Mouse (Mus musculus) hindbrain, embryonic 16.5 days (tissue): ENCODE results near the gene Erg. TPM values are rescaled to one million over a fixed set of nuclear protein-coding genes. Genes with fewer than 3 reads are reported as not detected.

Experiments
- ATAC-seq: fragments of 200-750 bp; cut with Nextera tagmentation; 2 replicates; pipeline ENCODE4 v1.8.0; 2017; ENCODE audit warnings: moderate TSS enrichment, moderate library complexity
- H3K27ac ChIP-seq: fragments of 300-500 bp; sonication (generic); 2 replicates; pipeline ENCODE4 v1.5.1; 2014; ENCODE audit warnings: low read depth, mild to moderate bottlenecking, control low read depth, low read length, moderate library complexity
- H3K27me3 ChIP-seq: fragments of 300-500 bp; sonication (generic); replicated peaks from 2 replicates; pipeline ENCODE4 v1.6.1; 2014; ENCODE audit warnings: low read length; ENCODE audit not compliant: control insufficient read depth, insufficient read depth
- H3K36me3 ChIP-seq: fragments of 300-500 bp; sonication (generic); 2 replicates; pipeline ENCODE4 v1.6.1; 2014; ENCODE audit warnings: mild to moderate bottlenecking, low read length, moderate library complexity, mixed read lengths; ENCODE audit not compliant: control insufficient read depth, insufficient read depth
- H3K4me1 ChIP-seq: fragments of 300-500 bp; sonication (generic); 2 replicates; pipeline ENCODE4 v1.6.1; 2014; ENCODE audit warnings: low read depth, low read length; ENCODE audit not compliant: control insufficient read depth, insufficient read depth
- H3K4me2 ChIP-seq: fragments of 300-500 bp; sonication (generic); 2 replicates; pipeline ENCODE4 v1.6.1; 2014; ENCODE audit warnings: mild to moderate bottlenecking, low read length, control low read depth, moderate library complexity
- H3K4me3 ChIP-seq: fragments of 300-500 bp; sonication (generic); 2 replicates; pipeline ENCODE4 v1.5.1; 2014; ENCODE audit warnings: mild to moderate bottlenecking, low read length, control low read depth, moderate library complexity
- H3K9ac ChIP-seq: fragments of 300-500 bp; sonication (generic); 2 replicates; pipeline ENCODE4 v1.6.1; 2014; ENCODE audit warnings: low read depth, mild to moderate bottlenecking, control low read depth, low read length, moderate library complexity
- H3K9me3 ChIP-seq: fragments of 300-500 bp; sonication (generic); 2 replicates; pipeline ENCODE4 v1.6.1; 2014; ENCODE audit warnings: mild to moderate bottlenecking, low read length, moderate library complexity; ENCODE audit not compliant: control insufficient read depth
- WGBS: fragments of 180-500 bp; shearing (Covaris S2); extraction: QIAGEN DNeasy Blood & Tissue Kit; methylation state at CpG from one replicate; pipeline ENCODE4 v1.1.7; 2014; 5-methylcytosine and 5-hydroxymethylcytosine counted together
- polyA plus RNA-seq: library from polyadenylated mRNA; unstranded; fragments of >200 nt; fragmentation: Nextera tagmentation; extraction: Ambion mirVana; gene quantifications from 2 replicates; pipeline ENCODE4 v1.2.1, GENCODE M21; 2015

Erg gene
- polyA plus RNA-seq, 1 experiment from 2014 or later = 1.8 TPM

DNA sequence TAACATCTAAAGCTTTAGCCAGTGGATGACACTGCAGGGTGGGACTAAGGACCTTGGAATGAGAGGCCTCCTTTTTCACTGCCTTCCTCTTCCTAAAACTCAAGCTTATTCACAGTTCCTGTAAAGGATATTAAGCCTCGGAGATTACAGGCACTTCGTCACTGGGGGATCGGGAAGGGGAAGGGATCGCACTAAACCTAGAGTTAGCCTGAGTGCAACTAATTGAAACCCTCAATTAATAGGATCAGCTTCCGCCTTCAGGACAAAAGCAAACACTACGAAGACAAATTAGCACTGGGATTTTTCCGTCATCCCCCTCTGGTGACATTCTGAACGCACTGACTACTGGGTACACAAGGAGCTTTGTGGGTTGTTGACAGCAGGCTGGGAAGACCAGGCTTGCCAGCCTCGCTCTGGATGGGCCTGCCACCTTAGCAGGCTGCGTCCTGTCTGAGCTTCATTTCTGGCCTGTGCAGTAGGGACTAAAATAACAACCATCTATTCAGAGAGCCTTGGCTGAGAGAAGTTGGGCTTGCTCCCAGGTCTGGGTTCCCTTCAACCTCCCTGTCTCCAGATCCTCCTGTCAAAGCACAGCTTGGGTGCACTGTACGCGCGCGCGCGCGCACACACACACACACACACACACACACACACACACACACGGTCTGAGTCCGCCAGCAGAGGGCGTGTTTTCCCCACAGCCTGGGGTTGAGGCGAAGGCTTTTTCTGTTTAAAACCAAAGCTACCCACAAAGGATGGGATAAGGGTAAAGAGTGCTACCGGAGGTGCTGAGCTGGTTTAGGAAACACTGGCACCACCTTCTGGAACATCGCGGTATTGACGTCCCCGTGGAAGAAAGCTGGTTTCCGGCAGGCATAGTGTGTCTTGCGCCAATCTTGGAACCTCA, 245.3 kb downstream of the Erg start:
- peak; percentile 91 for ATAC-seq
- Histone ChIP-seq H3K27me3 (no peaks in the 10 kb centered on the region), H3K36me3 (no peaks in the 10 kb centered on the region), H3K9ac (0 out of 2 replicates have a peak overlapping the region, but pooled peaks have one; percentile 1), H3K9me3 (no peaks in the 10 kb centered on the region), H3K27ac (peak overlapping the region; percentile 13), H3K4me2 (peak overlapping the region; percentile 41), H3K4me1 (peaks cover 2% of the 10 kb centered on the region), H3K4me3 (0 out of 2 replicates have a peak overlapping the region, but pooled peaks have one; percentile 0)
- whole genome bisulfite sequencing = 29% methylated on average over 28 of the region's 28 CpGs

DNA sequence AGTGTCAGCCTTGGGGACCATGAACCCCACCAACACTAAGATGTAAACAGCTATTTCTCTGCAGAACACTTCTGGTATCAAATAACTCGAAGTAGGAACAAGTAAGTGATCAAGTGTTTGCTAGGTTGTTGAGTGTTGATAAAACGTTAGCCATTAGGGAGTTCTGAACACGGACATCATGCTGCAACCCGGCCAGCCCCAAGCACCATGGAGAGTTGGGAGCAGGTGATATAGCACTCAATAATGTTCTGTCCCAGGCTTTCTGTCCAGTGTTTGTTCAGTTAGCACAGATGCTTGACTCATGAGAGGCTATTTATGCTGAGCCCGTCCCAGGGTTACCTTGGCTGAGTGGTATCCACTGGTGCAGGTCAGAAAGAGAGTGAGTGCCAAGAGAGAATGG, 254.2 kb downstream of the Erg start:
- ATAC-seq = no peak
- Histone ChIP-seq H3K36me3 (no peaks in the 10 kb centered on the region), H3K27me3 (no peaks in the 10 kb centered on the region), H3K4me3 (no peak overlapping the region), H3K27ac (no peak overlapping the region), H3K4me2 (no peak overlapping the region), H3K9ac (no peak overlapping the region), H3K9me3 (no peaks in the 10 kb centered on the region), H3K4me1 (no peaks in the 10 kb centered on the region)
- WGBS = 88% methylated on average over 5 of the region's 5 CpGs

DNA sequence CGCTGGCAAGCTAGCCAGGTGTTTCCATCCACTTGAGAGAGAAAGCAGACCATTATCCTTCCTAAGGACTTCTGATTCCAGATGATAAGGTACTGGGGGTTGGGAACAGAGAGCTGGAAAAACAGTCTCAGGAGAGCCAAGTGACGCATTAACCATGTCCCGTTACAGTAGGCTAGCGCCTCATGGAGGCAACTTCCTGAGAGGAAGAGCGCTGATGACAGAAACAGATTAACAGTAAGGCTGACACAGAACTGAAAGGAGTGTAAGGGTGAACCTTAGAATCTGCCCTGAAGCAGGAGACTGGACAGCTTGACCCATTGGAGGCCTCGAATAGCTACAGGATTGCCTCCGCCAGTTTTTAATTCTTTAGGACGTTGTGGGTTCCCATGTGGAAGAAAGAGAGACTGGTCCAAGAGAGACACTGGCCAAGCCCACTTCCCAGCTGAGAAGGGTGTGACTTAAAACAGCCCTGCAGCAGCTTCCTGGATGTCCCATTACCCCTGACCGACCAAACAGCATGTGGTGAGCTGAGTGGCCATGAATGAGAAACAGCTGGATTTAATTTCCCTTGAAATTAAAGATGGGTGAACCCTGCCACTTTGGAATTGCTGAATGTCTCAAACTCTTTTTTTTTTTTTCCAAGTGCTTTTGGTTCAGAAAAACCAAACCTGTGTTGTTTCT, 264.3 kb downstream of the Erg start:
- no peaks in the 10 kb centered on the region for H3K9me3 ChIP-seq
- H3K27me3 ChIP-seq = no peaks in the 10 kb centered on the region
- no peak overlapping the region for H3K4me3 ChIP-seq
- H3K36me3 ChIP-seq = no peaks in the 10 kb centered on the region
- H3K9ac ChIP-seq = no peak overlapping the region
- 71% methylated on average over 9 of the region's 9 CpGs for WGBS
- H3K4me2 ChIP-seq = no peak overlapping the region
- H3K4me1 ChIP-seq = no peaks in the 10 kb centered on the region
- no peak overlapping the region for H3K27ac ChIP-seq
- ATAC-seq = no peak

Other genes with a start within 250 kb of the Erg start
- gene Ets2, start 115.5 kb upstream of the Erg start, polyA plus RNA-seq = 23.1 and 26.2 TPM in 2 replicates